Mouse (Mus musculus): ENCODE measurements around the gene Gpr162.
A peak's percentile ranks its signal among the peaks of the same experiment; 100 is the strongest.
"Not testable (repeated sequence)": the region's sequence is repeated elsewhere in the genome, so short reads cannot be mapped to it uniquely, and the experiment has no call there.

Gpr162 gene

GRCm38 (mm10) chr6:124836411-124836810 lies 27.4 kb downstream of the Gpr162 start:
- DNase-seq (ENCODE audit: low read depth, low spot score) = no peak

- no peak for DNase-seq (ENCODE audit: low read depth, low spot score)
Measured at GRCm38 (mm10) chr6:124835531-124835930, 28.3 kb downstream of the Gpr162 start.

- DNase-seq (ENCODE audit: low read depth, low spot score) = no peak
Measured at GRCm38 (mm10) chr6:124834512-124835081, 29.2 kb downstream of the Gpr162 start.

GRCm38 (mm10) chr6:124831649-124832048 lies 32.1 kb downstream of the Gpr162 start:
- DNase-seq (ENCODE audit: low read depth, low spot score) = no peak

- not testable (repeated sequence) for DNase-seq (ENCODE audit: low read depth, low spot score)
Measured at GRCm38 (mm10) chr6:124831199-124831598, 32.6 kb downstream of the Gpr162 start.

- peak; percentile 97 for DNase-seq (ENCODE audit: low read depth, low spot score)
Measured at GRCm38 (mm10) chr6:124829799-124830700, 33.7 kb downstream of the Gpr162 start.

- DNase-seq (ENCODE audit: low read depth, low spot score) = peak; percentile 100
Measured at GRCm38 (mm10) chr6:124828868-124829798, 34.6 kb downstream of the Gpr162 start, which contains the start of the genes Usp5 and Cdca3. Gene Usp5, minus strand, starts transcription at chr6:124829484. Gene Cdca3, plus strand, starts transcription at chr6:124829547.

GRCm38 (mm10) chr6:124828101-124828592 lies 35.6 kb downstream of the Gpr162 start:
- no peak for DNase-seq (ENCODE audit: low read depth, low spot score)

- no peak for DNase-seq (ENCODE audit: low read depth, low spot score)
Measured at GRCm38 (mm10) chr6:124822049-124822448, 41.7 kb downstream of the Gpr162 start.

GRCm38 (mm10) chr6:124820891-124821290 lies 42.9 kb downstream of the Gpr162 start:
- DNase-seq (ENCODE audit: low read depth, low spot score) = no peak

GRCm38 (mm10) chr6:124817971-124818370 lies 45.8 kb downstream of the Gpr162 start:
- DNase-seq (ENCODE audit: low read depth, low spot score) = no peak

- DNase-seq (ENCODE audit: low read depth, low spot score) = no peak
Measured at GRCm38 (mm10) chr6:124817563-124817962, 46.2 kb downstream of the Gpr162 start.

- DNase-seq (ENCODE audit: low read depth, low spot score) = no peak
Measured at GRCm38 (mm10) chr6:124817125-124817524, 46.7 kb downstream of the Gpr162 start.

- DNase-seq (ENCODE audit: low read depth, low spot score) = no peak
Measured at GRCm38 (mm10) chr6:124816611-124817010, 47.2 kb downstream of the Gpr162 start.

GRCm38 (mm10) chr6:124814858-124815774 lies 48.7 kb downstream of the Gpr162 start:
- no peak for DNase-seq (ENCODE audit: low read depth, low spot score)

- peak; percentile 47 for DNase-seq (ENCODE audit: low read depth, low spot score)
Measured at GRCm38 (mm10) chr6:124814448-124814847, 49.3 kb downstream of the Gpr162 start.

GRCm38 (mm10) chr6:124813933-124814332 lies 49.9 kb downstream of the Gpr162 start, which contains the start of gene Tpi1:
Gene Tpi1, minus strand, starts transcription at chr6:124814296.
- DNase-seq (ENCODE audit: low read depth, low spot score) = peak; percentile 96

GRCm38 (mm10) chr6:124813496-124813895 lies 50.3 kb downstream of the Gpr162 start:
- DNase-seq (ENCODE audit: low read depth, low spot score) = peak; percentile 89

- peak; percentile 88 for DNase-seq (ENCODE audit: low read depth, low spot score)
Measured at GRCm38 (mm10) chr6:124812848-124813247, 50.9 kb downstream of the Gpr162 start.
